Mouse (Mus musculus) MEL-GATA-1-ER (cell line): ENCODE measurements around the gene Sorcs2.

Source experiments
- DNase-seq: peaks from one replicate; pipeline ENCODE4 v3.0.0-alpha.2; 2012; ENCODE audit warnings: low read depth; ENCODE audit errors: extremely low read depth

Gene Sorcs2

DNA sequence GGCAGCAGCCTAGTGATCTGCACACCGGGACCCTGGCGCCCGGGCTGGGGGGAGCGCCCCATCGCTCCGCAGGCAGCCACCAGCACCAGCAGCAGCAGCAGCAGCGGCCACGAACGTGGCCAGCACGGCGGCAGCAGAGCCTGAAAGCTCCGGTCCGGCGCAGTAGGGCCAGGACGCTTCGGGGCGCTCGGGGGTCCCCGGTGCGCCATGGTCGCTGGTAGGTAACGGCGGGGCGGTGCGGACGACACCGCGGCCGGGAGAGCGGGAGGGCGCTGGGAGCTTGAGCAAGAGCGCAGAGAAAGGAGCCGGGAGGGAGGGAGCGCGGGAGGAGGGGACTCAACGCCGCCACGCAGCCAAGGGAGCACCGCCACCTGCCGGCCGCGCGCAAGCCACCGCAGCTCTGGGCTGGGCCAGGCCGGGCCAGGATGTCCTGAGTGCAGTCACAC is at the start of gene Sorcs2:
TSS of gene Sorcs2 (minus strand) at position 303 of the 446 bp plus-strand sequence.
- DNase-seq, result no peak

DNA sequence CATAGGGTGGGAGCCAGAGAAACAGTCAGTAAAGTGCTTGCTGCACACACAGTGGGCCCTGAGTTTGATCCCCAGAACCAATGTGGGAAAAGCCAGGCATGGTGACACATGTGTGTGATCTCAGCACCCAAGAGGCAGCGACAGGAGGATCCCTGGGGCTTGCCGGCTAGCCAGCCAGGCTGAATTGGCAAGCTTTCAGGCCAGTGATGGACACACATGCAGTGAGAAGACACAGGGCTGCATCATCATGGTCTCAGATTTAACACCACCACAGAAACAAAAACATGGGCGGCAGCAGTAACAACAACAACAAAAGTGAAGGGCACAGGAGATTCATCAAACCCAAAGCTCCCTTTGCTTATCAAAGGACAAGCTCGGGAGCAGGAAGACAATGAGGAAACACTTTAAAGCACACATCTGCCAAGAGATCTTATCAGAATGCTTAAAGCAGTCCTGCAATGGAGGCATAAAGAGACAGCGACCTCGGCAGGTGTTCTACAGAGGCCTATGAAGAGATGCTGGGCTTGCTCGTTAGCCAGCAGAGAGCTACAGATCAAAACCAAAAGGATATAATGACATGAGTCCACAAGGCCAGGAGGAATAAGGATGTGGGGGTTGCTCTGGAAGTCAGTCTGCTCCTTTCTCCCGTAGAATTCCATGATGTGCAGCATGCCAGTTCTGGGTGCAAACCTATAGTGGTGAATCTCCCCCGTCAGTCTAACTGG is 48.4 kb upstream of the Sorcs2 start:
- no peak for DNase-seq

DNA sequence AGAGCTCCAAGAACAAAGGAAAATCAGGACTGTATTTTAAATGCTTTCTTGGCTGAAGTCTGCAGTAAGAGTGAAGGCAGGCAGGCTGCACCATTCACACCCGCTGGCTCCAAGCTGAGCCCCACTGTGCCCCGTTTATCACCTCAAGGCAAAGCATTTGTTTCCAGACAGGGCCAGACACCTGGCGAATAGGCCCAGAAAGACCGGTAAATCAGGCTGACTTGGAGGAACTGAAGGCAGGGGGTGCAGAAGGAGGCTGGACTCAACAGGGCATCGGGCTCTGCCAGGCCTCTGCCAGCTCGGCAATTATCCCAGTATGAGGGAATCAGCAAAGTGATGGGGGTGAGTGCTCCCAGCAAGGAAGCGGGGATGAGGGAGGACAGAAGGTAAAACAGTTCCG is 47.1 kb upstream of the Sorcs2 start:
- no peak for DNase-seq

DNA sequence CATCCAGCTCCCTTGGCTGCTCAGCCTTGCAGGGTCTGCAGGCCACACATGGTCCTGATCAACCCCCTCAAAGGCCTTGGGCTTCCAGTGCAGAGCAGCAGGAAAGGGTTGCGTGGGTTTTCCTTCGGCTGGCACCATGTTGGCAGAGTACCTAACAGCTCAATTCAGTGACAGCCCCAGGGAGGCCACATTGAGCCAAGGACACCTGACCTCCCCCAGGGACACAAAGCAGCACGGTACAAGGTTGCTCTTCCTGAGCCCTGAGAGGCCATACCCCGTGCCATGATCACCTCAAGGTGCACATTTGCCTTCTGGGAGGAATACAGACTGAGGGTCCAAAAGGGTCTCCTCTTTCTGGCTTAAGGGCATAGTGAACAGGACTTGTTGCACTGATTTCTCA is 46.7 kb upstream of the Sorcs2 start:
- no peak for DNase-seq

DNA sequence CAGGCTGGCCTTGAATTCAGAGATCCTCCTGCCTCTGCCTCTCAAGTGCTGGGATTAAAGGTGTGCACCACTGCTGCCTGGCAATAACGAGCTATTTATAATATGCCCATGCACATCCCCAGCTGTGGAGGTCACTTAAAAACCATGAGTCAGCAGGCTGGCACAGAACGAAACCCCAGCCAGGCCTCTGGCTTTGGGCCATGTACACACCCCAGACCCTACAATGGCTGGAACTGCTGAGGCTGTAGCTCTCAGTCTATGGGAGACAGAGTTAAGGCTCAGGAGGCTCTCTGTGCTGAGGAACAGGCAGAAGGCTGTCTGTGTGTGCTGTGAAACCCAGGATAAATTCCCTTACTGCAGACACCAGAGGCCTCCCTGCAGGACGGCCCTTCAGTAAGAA is 42.8 kb upstream of the Sorcs2 start:
- no peak for DNase-seq

DNA sequence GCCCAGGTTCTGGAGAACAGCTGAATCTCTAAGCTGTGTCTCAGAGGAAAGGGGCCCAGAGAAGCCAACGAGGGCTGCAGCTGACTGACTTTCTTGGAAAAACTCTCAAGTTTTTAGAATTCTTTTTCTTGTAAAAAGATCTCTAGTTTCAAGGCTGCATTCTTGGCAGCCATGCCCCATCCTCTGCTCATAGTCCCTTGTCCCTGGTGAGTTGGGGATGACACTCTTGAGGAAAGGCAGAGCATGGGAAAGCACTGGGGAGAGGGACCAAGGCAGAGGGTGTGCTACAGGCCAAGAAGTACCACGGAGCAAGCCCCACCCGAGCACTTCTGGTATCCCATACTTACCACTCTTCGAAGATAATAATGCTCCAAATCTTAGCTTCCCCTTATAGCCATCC is 38.9 kb upstream of the Sorcs2 start:
- DNase-seq, result no peak

DNA sequence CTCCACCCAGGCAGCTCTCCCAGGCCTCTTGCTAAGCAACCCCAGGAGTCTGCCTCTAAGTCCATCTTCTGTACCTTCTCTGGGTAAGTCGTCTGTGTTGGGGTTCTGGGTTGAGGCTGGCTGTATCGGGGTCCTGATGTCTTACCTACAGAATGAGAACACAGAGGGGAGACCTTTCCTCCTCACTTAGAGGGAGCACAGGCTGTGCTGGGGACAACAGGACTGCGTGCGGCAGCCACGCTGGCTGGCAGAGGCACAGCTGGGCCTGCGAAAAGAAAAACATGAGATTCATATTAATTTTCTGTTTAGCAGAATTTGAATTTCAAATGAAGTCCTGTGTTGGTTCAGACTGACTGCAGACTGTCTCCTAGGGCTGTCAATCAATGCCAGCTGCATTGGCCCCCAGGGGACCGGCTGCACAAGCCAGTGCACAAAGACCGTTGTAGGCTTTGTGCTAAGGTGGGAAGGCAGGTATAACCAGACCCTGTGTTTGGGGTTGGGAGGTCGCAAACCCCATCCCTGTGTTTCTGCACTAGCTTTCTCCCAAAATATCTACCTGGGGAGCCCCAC is 36.5 kb upstream of the Sorcs2 start:
- no peak for DNase-seq

DNA sequence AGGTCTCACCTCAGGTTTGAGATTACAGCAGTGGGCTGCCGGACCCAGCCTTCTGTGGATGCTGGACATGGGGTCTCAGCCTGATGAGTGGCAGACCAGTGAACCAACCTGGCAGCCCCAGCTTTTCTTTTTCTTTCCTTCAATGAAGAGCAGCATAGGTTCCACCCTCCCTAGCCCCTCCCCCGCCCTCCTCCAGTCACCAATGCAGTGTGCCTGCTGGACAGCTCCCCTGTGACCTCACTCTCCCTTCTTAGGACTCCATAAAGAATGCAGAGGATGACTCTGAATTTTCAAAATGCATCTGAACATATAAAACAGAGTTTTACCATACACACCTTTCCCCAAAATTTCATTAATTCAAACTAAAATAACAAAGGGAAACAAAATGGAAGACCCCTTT is 33.8 kb upstream of the Sorcs2 start:
- no peak for DNase-seq

DNA sequence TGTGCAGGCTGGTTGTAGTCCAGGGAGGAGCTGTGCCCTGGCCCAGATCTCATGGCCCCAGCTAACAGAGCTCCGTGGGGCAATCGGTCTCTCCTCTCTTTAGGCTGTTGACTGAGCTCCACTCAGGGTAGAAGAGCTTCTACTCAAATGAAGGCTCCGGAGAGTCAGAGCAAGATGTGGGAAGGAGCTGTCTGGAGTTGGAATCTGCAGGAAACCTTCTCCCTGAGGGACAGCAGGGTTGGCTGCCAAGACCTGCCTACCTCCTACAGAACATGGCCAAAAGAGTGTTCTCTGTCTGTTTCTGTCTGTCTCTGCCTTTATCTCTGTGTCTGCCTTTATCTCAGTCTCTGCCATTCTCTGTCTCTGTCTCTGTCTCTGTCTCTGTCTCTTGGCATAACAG is 31.6 kb upstream of the Sorcs2 start:
- DNase-seq, result no peak

DNA sequence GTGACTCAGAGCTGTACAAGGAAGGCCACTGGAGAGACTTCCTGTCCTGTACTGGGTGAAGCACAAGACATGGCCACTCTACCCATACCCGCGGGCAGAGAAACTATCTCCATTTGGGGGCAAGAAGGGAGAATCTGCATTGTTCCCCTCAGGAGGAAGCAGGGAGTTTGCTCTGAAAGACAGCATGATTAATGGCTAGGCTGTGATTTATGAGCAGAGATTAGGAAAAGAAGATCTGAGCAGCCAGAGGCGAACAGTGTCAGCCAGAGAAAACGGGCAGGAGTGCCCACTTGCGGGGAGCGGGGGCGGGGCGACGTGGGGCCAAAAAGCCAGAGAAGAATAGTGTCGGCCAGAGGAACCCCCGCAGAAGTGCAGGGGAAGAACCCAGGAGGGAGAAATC is 29.9 kb upstream of the Sorcs2 start:
- DNase-seq, result no peak

DNA sequence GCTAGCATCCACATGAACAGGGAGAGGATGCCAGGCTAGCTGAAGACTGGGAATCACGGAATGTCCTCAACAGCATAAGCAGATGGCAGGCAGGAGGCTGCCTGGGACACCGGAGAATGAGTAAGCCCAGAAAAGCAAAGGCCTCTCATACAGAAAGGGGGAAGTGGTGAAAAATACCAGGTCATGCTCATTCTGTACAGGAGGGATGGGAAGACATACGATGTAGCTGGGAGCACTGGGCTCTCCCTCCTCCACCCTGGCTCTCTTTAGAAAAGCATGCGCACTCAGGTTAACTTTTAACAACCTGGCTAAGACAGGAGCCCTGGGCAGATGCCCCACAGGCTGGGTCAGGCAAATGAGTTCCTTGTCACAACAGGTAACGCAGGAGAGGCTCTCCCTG is 28.5 kb upstream of the Sorcs2 start:
- DNase-seq, result no peak

DNA sequence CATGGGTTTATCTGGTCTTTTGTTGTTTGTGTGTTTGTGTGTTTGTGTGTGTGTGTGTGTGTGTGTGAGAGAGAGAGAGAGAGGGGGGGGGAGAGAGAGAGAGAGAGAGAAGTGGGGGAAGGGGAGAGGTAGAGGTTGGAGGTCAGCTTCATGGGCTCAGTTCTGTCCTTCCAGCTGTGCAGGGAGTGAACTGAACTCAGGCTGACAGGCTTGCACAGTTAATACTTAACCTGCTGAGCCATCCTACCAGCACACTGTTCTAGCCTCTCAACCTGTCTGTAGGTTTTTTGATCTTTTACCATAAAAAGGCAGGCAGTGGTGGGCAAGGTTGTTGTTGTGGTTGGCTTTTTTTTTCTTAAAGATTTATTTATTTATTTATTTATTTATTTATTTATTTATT is 26.7 kb upstream of the Sorcs2 start:
- no peak for DNase-seq

DNA sequence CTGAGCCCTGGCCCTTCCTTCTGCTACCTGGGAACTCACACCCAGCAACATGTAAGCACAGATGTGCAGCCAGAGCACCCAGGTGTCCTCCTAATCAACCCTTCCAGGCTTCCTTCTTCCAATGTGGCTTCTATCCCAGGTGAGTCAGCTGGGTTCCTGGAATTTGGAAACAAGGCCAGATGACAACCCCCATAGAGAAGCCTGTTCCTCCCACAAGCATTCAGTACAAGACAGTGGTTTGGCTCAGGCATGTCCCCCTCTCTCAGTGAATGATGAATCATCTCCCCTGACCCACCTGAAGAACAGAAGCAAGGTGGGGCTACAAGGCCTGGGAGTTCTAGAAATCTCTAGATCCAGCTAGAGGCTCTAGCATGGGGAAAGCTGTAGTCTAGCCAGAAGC is 24.8 kb upstream of the Sorcs2 start:
- no peak for DNase-seq

DNA sequence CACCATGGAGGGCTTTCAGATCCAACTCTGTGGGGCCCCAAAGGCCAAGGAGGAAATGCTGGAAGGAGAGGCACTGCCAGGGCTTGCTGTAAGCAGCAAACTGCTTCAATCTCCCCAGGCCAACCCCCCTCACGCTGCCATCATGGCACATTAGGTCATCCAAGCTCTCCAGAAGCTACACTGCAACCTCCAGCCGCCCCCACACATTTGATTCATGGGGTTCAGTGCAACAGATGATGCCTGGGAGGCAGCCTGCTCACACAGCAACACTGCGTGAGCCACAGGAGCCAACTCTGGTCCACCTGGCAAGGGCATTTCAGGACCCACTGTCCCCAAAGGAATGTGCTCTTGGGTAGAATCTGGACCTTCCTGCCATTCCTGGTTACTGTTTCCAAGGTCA is 21.9 kb upstream of the Sorcs2 start:
- DNase-seq, result no peak

DNA sequence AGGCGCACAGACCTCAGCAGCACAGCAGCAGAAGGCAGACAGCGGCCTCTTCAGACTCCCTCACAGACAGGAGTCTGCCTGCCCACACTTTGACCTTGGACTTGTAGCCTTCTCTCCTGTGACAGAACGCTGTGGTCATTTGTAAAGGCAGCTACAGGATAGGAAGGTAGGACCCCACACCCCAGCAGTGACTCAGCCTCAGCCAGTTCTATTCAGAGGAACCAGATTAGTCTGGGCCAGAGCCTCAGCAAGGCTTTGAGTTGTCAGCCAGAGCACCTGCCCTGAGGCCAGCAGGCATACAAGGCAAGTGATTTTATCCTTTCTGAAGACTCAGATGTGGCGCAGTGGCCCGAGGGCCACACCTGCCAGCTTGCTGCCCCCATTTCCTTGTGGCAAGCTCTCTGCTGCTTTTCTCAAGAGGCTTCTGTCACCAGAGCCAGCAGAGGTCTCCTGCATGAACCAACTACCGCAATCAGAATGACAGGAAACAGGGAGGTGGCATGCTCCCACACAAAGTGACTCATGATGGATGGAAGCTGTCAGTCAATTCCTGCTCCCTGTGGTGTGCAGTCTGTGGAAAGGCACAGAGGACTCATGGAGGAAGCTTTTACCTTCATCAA is 16.9 kb upstream of the Sorcs2 start:
- DNase-seq, result no peak

DNA sequence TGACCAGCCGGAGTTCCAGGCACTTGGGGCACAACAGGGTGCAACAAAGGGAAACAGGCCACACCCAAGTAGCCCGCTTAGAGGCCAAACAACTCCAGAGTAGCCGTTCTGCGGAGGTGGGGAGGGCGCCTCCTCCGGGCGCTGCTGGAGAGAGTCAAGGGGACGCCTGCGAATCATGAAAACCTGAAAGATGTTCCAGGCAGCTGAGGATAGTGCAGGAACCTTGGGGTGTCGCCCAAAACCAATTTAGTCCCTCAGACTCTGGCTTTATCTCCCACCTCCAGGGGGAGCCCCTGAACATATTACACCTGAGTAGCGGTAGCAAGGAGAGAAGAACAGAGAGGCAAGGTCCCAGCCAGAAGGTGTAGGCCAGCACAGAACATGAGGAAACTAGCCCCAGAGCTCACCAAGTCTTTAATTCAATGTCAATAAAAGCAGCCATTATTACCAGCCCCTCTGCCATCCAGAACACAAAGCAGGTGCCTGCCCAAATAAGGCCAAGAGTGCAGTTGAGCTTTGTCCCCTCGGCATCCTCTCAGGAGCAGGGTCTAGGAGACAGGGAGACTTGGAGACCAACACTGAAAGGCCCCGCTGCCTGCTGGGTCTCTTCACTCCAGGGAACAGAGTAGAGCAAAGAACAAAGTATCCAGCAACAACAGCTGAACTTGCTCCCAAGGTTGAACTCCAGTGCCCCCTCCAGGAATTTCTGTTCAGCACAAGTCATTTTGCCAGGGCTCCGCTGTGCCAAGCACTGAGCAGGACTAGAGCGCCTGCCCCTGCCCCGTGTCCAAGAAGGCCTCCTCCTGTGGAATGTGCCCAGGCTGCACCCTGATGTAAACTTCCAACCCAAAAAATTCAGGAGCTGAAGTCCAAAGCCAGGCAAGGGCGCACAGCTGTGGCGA is 775 bp upstream of the Sorcs2 start:
- no peak for DNase-seq

DNA sequence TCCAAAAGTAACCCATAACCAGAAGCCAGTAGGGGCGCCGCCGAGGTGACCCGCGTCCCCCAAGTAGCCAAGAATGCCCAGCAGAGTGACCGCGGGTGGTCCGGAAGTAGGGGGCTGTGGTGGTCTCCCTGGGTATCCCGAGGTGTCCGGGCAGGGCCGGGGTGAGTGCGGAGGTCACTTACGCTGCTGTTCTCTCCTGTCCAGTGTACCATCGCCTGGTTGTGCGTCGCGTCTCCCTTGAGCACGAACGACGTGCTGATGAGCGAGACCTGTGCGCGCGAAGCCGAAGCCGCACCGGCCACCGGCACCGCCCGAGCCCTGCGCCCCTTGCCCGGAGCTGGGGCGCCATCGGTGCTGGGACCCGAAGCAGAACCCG is 567 bp downstream of the Sorcs2 start:
- DNase-seq, result no peak

DNA sequence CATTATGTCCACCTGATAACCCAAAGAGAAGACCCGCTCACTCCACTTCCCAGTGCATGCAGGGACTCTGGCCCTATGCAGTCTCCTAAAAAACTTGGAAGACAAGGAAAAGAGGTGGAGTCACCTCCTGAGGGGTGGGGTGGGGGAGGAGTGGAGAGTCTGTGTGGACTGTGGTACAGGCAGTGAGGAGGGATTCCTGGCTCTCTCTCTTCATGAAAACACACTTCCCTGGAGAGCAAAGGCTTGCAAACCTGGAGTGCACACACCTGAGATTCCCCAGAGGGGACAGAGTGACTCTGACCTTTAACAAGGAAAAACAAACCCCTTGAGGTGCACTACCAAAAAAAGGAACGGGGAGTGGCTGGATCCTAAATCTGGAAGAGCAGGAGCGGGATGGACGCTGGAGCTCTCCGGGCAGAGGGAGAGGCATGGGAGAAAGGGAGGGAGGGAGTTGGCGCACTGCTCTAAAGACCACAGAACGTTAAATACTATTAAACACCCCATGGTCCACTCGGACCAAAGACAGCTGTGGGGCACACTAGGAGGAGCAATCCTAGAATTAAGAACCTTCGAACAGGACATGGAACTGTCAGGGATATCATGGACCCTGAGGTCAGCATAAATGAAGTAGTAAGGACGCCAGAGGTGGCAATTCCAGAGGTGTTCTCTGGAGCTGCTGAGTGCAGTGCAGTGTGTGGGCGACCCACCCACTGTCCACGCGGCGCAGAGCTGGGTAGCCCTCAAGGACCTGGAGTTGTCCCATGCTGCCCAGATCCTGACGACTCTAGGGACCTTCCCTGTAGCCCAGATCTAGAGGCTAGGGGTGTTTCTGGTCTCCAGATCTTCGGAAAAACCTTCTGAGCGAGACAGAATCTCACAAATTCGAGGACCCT is 1.2 kb downstream of the Sorcs2 start:
- no peak for DNase-seq

DNA sequence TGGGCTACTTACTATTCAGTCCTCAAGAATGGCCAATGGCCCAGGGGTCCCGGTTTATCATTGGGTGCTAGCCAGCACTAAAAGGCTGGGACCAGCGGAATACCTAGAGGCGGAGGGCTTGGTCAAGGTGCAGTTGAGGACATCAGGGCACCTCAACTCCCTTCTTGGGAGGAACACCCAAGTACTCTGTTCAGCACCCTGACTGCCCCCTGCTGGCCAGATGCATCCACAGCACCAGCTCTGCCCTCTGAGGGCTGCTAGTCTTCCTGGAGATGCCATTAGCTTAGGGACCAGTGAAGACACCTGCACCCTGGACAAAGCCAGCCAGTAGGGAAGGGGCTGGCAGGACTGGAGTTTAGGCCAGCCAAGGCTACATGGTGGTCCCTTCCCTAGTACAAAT is 1.9 kb downstream of the Sorcs2 start:
- DNase-seq, result no peak

DNA sequence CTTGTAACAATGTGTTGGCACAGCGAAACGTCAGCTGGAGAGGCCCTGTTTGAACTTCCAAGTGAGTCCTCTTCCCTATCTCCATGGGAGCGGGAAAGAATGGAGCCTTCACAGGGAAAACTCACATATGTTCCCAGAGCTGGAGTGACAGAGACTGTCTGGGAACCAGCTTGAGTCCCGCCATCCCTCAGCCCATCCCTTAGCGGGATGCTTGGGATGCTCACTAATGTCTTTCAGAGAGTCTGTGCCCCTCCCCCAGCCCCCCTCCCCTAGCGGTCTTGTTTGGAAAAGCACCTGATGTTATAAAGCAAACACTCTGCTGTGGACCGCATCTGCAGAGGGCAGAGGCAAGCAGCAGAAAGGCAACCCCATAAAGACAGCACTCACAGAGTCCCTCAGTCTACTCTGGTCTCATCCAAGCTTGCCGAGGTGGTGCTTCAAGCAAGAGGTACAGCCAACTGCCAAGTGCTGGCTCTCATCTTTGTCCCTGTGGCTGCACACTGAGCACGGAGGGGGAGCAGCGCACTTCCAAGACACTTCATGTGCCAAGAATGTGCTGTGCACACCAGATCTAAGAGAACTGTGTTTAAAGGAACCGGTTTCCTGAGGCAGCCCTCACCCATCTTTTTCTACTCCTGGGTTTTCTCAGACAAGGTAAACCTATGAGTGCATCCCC is 3.0 kb downstream of the Sorcs2 start:
- DNase-seq, result no peak
